In genomic region chr8:47371539-47371938, GRCm38 (mm10) we compare ENCODE assay signal across 9 mouse cellular contexts.
DNase-seq lines count a peak whose midpoint lies in the region; ATAC-seq and TF ChIP-seq lines count a peak whose summit lies in the region.
"Had no signal": no experiment of that assay in that cellular context is flagged by ENCODE, and none has a peak within 500 bp of the region (broad histone marks: within the 10 kb centered on the region; RNA-seq: fewer than 3 reads in every experiment).

No protein-coding gene starts in this region.

- peak; percentile 47 for TF ChIP-seq CTCF in E14TG2a.4 (conservative IDR thresholded peaks at IDR 0.05; ENCODE audit: low read length)

- no peak overlapping the region for H3K4me3 ChIP-seq in hindbrain, embryonic 11.5 days (ENCODE audit: low read depth, low read length)
- no peak overlapping the region for H3K4me3 ChIP-seq in hindbrain, embryonic 12.5 days
- no peak overlapping the region for H3K4me3 ChIP-seq in E14TG2a.4 (replicated peaks; ENCODE audit: low read length)
- no peak overlapping the region for H3K4me3 ChIP-seq in embryonic facial prominence, embryonic 10.5 days
- no peak overlapping the region for H3K4me3 ChIP-seq in midbrain, embryonic 13.5 days (replicated peaks)
- H3K4me3 ChIP-seq: liver, embryonic 13.5 days had no signal

- no peak overlapping the region for H3K4me2 ChIP-seq in hindbrain, embryonic 11.5 days (replicated peaks; ENCODE audit: low read depth, low read length)
- no peak overlapping the region for H3K4me2 ChIP-seq in hindbrain, embryonic 12.5 days (replicated peaks)
- no peak overlapping the region for H3K4me2 ChIP-seq in midbrain, embryonic 13.5 days (replicated peaks)
- H3K4me2 ChIP-seq: liver, embryonic 13.5 days had no signal

- H3K4me1 ChIP-seq in hindbrain, embryonic 11.5 days (replicated peaks; ENCODE audit: control insufficient read depth, insufficient read depth, low read length) = no peaks in the 10 kb centered on the region
- H3K4me1 ChIP-seq in hindbrain, embryonic 12.5 days = 0 out of 2 replicates have a peak, but pooled peaks cover 6% of the 10 kb centered on the region
- peaks cover 11% of the 10 kb centered on the region for H3K4me1 ChIP-seq in E14TG2a.4 (replicated peaks; ENCODE audit: low read depth, low read length)
- peaks cover 18% of the 10 kb centered on the region for H3K4me1 ChIP-seq in embryonic facial prominence, embryonic 10.5 days
- peaks cover 10% of the 10 kb centered on the region; the same call in 1 of the 2 replicates for H3K4me1 ChIP-seq in midbrain, embryonic 13.5 days (replicated peaks)
- H3K4me1 ChIP-seq: liver, embryonic 13.5 days had no signal

- no peak overlapping the region for H3K27ac ChIP-seq in hindbrain, embryonic 11.5 days (ENCODE audit: low read depth, low read length)
- H3K27ac ChIP-seq in hindbrain, embryonic 12.5 days = no peak overlapping the region
- peak overlapping the region; percentile 32; the same call in 1 of the 2 replicates for H3K27ac ChIP-seq in embryonic facial prominence, embryonic 10.5 days (replicated peaks)
- H3K27ac ChIP-seq in midbrain, embryonic 13.5 days = no peak overlapping the region
- H3K27ac ChIP-seq: liver, embryonic 13.5 days had no signal

- DNase-seq in hindbrain, embryonic 11.5 days (ENCODE audit: low spot score) = peak; percentile 59
- DNase-seq in embryonic facial prominence, embryonic 10.5 days (ENCODE audit: low spot score) = no peak
- no peak for DNase-seq in urinary bladder, postnatal 25 days (ENCODE audit: low spot score)
- DNase-seq in testis, postnatal 10 days (ENCODE audit: low spot score) = no peak
- DNase-seq: liver, embryonic 13.5 days had no signal

- no peaks in the 10 kb centered on the region for H3K9me3 ChIP-seq in hindbrain, embryonic 11.5 days (ENCODE audit: control insufficient read depth, low read length)
- no peaks in the 10 kb centered on the region for H3K9me3 ChIP-seq in hindbrain, embryonic 12.5 days (replicated peaks)
- H3K9me3 ChIP-seq in E14TG2a.4 (ENCODE audit: low read length) = no peaks in the 10 kb centered on the region
- H3K9me3 ChIP-seq in embryonic facial prominence, embryonic 10.5 days = 0 out of 2 replicates have a peak, but pooled peaks cover 3% of the 10 kb centered on the region
- H3K9me3 ChIP-seq in midbrain, embryonic 13.5 days = peaks cover 2% of the 10 kb centered on the region; the same call in 1 of the 2 replicates
- H3K9me3 ChIP-seq: liver, embryonic 13.5 days had no signal

- H3K27me3 ChIP-seq in hindbrain, embryonic 11.5 days (ENCODE audit: control insufficient read depth, insufficient read depth, low read length) = no peaks in the 10 kb centered on the region
- no peaks in the 10 kb centered on the region for H3K27me3 ChIP-seq in hindbrain, embryonic 12.5 days
- H3K27me3 ChIP-seq in E14TG2a.4 (ENCODE audit: insufficient read depth, low read length) = no peaks in the 10 kb centered on the region
- H3K27me3 ChIP-seq in embryonic facial prominence, embryonic 10.5 days (replicated peaks; ENCODE audit: low read depth, poor library complexity, severe bottlenecking) = no peaks in the 10 kb centered on the region
- H3K27me3 ChIP-seq in midbrain, embryonic 13.5 days = no peaks in the 10 kb centered on the region
- H3K27me3 ChIP-seq: liver, embryonic 13.5 days had no signal

- no peaks in the 10 kb centered on the region for H3K36me3 ChIP-seq in hindbrain, embryonic 11.5 days (ENCODE audit: control insufficient read depth, insufficient read depth, low read length)
- no peaks in the 10 kb centered on the region for H3K36me3 ChIP-seq in hindbrain, embryonic 12.5 days
- H3K36me3 ChIP-seq in E14TG2a.4 (ENCODE audit: insufficient read depth, low read length) = no peaks in the 10 kb centered on the region
- 0 out of 2 replicates have a peak, but pooled peaks cover under 1% of the 10 kb centered on the region for H3K36me3 ChIP-seq in embryonic facial prominence, embryonic 10.5 days (replicated peaks)
- no peaks in the 10 kb centered on the region for H3K36me3 ChIP-seq in midbrain, embryonic 13.5 days
- H3K36me3 ChIP-seq: liver, embryonic 13.5 days had no signal

- WGBS in hindbrain, embryonic 11.5 days = 30% methylated on average over 3 of the region's 3 CpGs
- WGBS in hindbrain, embryonic 12.5 days = 22% methylated on average over 3 of the region's 3 CpGs
- 41% methylated on average over 3 of the region's 3 CpGs for whole genome bisulfite sequencing in embryonic facial prominence, embryonic 10.5 days
- 38% methylated on average over 3 of the region's 3 CpGs for WGBS in midbrain, embryonic 13.5 days

- H3K9ac ChIP-seq in hindbrain, embryonic 11.5 days (ENCODE audit: low read depth, low read length) = no peak overlapping the region
- no peak overlapping the region for H3K9ac ChIP-seq in hindbrain, embryonic 12.5 days
- H3K9ac ChIP-seq in midbrain, embryonic 13.5 days (replicated peaks) = no peak overlapping the region
- H3K9ac ChIP-seq: liver, embryonic 13.5 days had no signal

- no peak for ATAC-seq in hindbrain, embryonic 11.5 days (ENCODE audit: low FRiP score)
- no peak for ATAC-seq in hindbrain, embryonic 12.5 days (ENCODE audit: low FRiP score)
- peak; percentile 38 for ATAC-seq in midbrain, embryonic 13.5 days
- ATAC-seq in activated CD4-positive, CD25-positive, alpha-beta regulatory T cell, adult 4 months = no peak
